Mouse (Mus musculus) adrenal gland, postnatal 36 days (tissue): ENCODE measurements around the gene Kifc3. TPM values are rescaled to one million over a fixed set of nuclear protein-coding genes. Genes with fewer than 3 reads are reported as not detected.
"Not testable (repeated sequence)": the region's sequence is repeated elsewhere in the genome, so short reads cannot be mapped to it uniquely, and the experiment has no call there.

Source experiments
- DNase-seq, 2 experiments: peaks; one replicate each; pipeline ENCODE4 v3.0.0; 2021; ENCODE audit warnings: mixed read lengths in 1 of 2
- total RNA-seq, 2 experiments: library from RNA; stranded (reverse); gene quantifications; 2 replicates each; pipeline ENCODE4 v1.2.3; 2021

Kifc3 gene
- total RNA-seq, 2 experiments from 2014 or later = 110 to 163 TPM

DNA sequence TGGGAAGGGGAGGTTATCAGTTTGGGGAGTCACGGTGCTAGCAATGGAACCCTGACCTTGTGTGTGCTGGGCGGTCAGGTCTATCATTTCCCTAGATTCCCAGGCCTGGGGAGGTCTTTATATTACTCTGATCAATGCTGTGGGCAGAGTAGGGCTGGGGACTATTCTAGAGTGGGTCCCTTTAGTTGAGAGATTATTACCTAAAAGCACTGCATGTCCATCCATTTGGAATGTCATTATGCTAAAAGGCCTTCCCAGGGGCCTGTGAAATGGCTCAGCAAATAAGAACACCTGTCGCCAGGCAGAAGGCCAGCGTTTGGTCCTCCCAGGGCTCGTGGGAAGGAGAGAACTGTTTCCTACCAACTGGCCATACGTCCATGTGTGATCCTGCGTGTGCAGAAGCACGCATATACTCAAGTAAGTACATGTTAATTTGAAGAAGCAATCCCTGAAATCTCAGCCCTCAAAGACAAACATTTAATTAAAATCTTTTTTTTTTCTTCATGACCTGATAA, 499 bp downstream of the Kifc3 start:
- DNase-seq = no peak

DNA sequence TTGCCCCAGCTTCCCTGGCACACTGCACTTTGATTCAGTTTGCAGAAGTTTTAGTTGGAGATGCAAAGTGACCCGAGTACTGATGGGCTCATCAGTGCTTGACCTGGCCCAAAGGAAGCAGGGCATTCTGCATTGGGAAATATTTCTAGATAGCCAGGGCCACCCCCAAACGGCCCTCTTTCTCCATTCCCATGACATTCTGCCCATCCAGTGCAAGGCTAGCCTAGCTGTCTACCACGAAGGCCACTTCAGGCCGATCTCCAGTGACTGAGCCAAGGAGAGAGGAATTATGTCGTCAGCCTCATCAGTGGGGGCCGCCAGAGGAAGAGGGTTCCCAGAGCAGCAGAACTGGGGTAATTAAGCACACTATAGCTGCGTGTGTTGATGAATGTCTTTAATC, 1.1 kb downstream of the Kifc3 start:
- peak; percentile 57 to 79 for DNase-seq

DNA sequence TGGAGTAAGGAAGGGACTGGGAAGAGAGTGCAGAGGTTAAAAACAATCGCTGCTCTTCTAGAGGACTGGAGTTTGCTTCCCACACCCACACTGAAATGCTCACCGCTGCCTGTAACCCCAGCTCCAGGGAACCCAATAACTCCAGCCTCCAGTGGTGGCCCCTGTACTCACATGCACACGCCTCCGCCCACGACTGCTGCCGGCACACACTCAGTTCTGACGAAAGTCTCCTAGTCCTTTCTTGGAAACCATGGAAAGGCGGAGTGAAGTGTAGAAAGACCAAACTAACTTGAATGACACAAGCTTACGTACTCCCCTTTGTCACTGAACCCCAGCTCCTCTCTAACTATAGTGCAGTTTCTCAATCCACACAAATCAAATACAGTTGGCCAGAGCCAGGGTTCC, 2.6 kb downstream of the Kifc3 start:
- DNase-seq = peak; percentile 52 to 64

DNA sequence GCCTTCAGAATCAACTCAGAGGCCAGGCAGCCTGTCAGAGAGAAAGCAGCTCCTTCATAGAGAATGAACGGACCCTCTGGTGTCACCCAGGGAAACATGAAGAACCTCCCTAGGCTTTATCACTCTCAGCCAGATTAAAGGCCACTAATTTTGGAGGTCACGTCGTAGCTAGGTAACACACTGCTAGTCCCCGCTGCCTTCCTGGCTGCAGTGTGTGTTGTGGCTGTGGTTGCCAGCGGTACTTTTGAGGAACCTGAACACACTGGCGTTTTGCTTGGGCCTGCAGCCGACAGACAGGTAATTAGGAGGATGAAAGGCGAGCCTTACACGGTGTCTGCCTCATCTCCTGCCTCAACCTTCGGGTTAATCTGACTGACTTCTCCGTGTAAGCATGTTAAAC, 6.9 kb downstream of the Kifc3 start:
- DNase-seq = peak; percentile 37 to 40

DNA sequence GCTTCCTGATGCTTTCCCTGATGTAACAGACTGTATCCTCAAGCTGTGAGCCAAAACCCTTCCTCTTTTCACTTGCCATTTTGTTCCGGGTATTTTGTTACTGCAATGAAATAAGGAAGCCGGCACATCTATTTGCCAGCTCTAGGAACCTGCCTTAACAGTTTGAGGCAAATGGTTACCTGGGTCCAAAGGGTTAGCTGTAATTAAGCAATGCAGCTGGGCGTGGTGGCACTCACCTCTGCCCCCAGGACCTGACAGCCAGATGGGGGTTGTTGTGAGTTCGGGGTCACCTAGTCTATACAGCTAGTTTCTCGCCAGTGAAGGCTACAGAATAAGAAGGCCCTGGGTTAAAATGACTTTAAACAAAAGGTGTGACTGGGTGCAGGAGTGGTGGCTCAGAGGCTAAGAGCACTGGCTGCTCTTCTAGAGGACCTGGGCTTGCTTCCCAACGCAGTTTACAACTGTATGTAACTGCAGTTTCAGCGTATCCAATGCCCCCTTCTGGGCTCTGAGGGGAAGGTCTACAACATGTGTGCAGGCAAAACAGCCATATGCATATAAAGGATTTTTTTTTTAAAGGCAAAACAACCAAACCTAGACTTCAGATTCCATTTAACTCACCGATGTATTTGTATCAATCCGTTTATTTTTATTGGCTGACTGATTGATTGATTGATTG, 11.0 kb downstream of the Kifc3 start:
- DNase-seq = no peak

DNA sequence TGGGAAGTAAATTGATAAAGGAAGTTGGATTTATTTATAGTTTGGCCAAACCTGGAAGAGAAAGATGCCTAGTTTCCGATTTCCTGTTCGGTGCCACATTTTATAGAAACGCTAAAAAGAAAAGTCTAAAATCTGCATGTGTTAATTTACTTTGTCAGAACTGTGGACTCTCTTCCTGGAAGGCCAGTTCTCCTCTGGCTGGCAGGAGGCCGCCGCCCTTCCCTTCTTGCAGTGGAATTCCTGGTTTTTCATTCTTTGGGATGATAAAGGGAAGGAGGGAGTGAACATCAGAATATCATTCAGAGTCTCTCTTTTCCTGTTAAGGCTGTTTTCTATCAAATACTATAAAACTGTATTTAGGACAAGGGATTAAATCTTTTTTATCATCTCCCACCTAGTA, 15.0 kb downstream of the Kifc3 start:
- DNase-seq = no peak

DNA sequence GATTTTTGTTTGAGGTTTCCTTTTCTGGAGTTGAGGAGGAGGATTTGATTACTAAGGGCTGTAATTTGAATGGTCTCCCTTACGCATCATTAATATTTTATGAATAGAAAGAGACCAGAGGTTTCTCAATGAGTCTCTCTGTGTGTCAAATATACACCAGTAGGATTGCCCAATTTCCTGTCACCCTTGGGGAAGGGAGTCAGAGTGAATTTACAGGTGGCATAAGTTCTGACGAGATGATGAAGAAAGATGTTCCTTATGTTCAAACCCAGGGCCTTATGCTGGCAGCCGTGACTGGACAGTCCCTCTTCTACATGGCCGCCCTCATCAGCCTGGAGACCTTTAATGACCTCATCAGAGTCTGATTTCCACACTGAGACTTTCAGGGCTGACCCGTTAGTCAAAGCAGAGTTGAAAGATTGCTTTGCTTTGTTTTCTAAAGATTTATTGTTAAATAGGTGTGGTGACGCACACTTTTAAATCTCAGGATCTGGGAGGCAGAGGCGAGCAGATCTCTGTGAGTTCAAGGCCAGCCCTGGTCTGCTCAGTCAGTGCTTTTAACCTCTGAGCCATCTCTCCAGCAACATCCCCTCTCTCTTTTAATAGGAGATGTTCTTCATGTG, 16.6 kb downstream of the Kifc3 start:
- DNase-seq = no peak

DNA sequence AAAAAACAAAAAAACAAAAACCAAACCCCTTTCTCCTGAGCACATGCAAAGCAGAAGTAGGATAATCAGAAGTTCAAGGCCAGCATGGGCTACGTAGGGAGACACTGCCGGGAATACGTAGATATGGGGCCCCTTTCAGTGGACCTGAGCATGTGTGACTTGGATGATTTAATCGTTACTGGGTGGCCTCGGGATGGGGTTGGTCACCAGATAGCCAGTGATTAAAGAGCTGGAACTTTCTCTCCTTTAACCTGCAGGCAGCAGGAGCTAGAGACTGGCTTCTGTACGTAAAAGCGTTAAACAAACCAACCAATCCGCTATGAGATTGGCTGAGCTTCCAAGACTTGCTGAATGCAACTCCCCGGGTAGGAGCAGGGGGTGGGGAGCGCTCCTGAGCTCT, 17.5 kb downstream of the Kifc3 start:
- peak in 1 of 2 experiments; percentile 38 for DNase-seq

DNA sequence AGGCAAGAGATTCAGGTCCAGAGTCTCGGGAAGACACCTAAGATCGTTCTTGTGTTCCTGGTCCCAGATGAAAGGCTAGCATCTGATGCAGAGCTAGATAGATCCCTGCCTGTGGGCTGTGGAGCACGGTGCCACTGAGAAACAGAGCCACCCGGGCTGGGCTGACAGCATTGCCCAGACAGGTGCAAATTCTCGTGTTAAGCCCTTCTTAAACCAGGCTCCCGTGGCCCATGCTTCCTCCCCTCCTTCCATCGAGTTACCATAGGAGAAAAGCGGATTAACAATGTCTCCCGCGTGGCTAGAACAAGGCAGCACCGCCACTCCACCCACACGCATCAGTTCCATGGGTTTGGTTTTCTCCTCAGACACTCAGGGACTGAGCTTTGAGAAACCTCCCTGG, 18.4 kb downstream of the Kifc3 start:
- no peak for DNase-seq

DNA sequence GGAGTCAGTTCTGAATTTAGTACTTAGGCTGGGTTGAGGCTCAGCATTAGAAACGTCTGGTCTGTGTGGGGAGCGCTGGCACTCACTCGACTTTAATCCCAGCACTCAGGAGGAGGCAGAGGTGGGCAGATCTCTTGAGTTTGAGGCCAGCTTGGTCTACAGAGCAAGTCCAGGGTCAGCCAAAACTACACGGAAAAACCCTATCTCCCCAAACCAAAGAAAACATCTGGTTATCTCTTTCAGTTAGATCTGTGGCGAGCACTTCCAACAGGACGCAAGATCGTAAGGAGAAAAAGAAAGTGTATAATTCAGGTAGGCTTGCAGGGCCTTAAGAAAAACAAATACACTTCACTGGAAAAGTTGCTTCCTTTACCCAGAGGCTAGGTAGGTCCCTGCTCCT, 20.8 kb downstream of the Kifc3 start:
- DNase-seq = no peak

DNA sequence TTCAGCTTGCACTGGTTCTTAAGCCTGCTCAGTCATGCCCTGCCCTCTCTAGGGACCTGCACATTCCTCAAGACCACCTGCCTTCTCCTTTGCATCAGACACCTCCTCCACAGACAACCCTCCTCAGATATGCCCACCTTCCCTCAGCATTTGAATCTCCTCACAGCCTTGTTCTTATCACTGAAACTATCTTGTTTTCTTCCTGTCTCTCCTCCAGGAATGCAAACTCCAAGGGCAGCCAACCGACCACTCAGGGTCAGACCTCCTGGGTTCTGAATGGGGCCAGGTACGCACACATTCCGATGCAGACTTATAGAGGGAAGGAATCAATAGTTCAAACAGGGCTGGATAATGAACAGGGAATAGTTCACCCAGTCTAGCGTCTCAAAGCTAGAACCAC, 24.4 kb downstream of the Kifc3 start:
- no peak for DNase-seq

DNA sequence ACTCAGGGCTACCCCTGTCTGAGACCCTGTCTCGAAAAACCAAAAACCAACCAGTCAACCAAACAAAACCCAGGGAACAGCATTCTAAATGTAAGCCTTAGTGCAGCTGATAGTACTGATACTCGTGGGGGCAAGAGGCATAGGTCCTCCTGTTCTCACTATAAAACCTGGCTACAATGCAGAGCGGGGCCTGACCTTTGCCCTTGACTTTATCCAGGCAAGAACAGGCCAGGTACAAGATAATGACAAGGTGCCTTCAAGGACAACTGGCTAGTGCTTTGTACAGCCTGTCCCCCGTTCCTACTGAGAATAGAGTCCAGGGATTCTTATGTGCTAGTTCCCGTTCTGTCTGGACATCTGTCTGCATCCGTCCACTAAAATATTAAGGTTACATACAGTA, 25.6 kb downstream of the Kifc3 start:
- DNase-seq = no peak

DNA sequence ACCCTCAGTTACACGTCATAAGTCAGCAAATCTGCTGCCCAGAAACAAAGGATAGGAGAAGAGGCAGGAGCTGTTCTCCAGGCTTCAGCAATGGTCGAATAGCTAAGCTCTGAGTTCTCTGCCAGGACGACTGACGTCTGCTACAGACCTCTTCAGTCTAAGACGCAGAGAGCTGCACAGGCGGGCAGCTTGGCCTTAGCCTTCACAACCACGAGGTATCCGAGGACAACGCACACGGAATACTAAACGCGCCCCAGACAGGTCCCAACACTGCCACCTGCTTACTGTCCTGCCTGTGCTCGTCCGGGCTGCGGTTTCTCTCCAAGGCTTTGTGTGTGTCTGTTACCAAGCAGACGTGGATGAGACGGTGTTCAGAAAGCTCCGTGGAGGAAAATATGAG, 26.8 kb downstream of the Kifc3 start:
- DNase-seq = peak; percentile 51 to 58

DNA sequence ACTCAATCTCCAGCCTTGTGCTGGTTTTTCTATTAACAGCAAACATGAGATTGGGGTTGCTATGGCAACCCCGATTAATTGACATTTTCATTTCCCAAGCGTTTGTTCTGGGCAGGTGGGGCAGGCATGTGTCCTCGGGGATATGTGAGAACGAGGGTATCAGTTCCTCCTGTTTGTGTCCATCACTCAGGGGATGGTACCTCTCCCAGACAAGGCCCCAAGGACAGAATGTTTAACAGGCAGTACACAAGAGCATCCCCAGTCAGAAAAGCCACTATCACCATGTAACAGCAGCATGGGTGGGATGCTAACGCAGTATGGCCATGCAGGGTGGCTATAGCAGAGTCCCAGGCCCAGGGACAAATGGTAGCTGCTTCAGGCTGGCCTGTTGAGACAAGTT, 27.3 kb downstream of the Kifc3 start:
- DNase-seq = no peak

DNA sequence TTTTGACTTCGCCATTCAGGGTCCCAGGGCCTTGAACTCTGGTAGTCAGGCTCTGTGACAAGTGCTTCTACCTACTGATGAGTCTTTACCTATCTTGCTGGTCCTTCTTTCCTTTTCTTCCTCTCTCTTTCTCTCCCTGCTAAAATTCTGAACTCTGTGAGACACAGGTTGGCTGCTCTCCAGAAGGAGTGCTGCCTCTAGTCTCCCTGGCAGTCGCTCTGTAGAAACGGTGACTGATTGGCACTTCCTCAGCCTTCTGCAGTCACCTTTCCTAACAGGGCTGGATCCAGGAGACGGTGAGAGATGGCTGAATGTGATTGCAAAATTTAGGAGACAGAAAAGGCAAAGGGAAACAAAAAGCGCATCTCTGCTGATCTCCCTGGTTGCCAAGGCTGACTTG, 30.2 kb downstream of the Kifc3 start:
- DNase-seq = peak in 1 of 2 experiments; percentile 44

DNA sequence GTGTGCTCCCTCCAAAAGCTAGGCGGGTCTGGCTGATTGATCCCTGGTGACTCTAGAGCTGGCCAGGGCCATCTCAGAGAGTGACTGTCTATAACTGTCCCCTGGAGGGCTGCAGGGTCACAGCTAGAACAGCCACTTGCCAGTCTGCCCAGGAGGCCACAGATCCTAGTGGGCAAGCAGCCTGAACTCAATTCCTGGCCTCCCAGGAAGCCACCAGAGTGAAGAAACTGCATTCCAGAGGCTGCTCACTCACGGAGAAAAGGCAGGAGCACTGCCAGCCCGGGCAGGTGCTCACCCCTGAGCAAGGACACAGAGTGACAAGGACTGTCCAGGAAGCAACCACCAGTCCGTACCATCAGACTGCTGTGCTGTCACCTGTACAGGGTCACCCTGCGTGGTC, 34.9 kb downstream of the Kifc3 start:
- peak in 1 of 2 experiments; percentile 30 for DNase-seq

DNA sequence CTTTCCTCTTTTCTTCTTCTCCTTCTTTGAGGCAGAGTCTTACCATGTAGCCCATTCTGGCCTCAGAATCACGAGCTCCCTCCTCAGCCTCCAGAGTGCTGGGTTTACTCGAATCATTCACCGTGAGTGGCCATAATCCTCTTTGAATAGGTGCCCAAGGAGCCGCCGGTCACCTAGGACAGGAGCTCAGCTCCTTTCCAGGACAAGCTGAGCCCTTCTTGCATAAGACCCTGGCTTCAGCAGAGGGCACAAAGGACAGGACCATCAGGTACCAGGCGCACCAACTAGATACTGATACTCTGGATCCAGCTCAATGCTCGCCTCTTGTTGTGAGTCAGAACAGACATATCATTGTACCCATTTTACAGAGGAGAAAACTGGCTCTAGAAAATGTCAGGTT, 36.2 kb downstream of the Kifc3 start:
- DNase-seq = no peak

DNA sequence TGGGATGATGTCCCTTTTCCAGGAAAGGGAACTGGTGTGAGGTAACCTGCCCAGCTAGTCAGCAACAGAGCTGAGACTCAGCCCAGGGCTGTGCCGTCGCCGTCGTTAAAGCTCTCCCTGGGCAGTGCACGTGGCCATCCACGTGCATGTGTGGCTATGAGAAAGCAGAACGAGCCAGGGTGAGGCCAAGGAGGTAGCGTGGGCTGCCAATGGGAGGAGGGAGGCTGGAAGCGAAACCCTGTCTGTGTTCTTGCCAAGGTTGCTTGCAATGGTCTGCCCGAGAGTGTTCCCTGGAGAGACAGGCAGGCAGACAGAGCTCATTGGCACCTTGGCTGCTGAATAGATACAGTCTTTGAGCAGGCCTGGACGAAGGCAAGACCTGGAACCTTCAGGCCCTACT, 36.7 kb downstream of the Kifc3 start:
- peak; percentile 83 to 85 for DNase-seq

DNA sequence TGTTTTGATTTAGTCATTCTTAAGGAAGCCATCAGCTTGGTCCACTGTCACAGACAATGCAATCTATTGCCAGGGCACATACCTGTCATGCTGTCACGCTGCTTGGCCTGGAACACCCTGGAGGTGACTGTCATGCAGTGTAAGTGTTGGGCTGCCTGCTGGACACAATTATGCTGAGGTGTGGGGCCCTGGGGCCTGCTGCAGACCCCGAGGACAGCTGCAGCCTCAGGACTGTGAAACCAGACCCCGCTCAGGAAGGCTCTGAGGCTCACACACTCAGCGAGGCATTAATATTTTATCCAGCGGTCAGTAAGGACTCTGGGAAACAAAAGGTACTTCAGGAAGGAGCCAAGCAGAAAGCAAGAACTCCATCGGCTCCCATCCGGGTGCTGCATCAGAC, 38.1 kb downstream of the Kifc3 start:
- DNase-seq = no peak

DNA sequence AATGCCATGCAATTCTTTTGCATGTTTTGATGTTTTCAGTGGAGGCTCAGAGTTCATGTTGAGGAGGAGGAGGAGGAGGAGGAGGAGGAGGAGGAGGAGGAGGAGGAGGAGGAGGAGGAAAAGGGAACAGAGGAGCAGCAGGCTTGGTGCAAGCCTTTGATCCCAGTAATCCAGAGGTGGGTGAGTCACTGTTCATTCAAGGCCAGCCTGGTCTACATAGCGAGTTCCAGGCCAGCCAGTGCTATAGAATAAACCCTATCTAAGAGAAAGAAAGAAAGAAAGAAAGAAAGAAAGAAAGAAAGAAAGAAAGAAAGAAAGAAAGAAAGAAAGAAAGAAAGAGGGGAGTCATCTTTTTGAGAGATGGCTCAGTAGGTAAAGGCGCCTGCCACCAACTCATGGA, 38.6 kb downstream of the Kifc3 start:
- not testable (repeated sequence) for DNase-seq

DNA sequence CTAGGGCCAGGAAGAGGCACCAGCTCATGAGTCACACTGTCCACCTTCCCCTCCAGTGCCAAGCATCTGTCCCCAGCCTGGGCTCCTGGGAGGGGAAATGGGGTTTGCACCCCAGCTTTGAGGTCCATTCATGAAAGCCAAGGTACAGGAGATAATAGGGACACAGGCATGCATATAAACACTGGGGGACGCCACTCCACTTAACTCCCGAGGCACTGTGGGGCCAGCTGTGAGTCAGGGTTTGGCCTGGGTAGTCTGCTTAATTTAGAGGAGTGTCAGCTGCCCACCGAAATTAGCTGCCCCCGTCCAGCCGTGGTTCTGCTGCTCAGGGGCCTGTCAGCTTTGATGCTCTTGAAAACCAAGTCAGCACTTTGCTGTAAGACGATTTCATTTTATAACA, 39.8 kb downstream of the Kifc3 start:
- no peak for DNase-seq

DNA sequence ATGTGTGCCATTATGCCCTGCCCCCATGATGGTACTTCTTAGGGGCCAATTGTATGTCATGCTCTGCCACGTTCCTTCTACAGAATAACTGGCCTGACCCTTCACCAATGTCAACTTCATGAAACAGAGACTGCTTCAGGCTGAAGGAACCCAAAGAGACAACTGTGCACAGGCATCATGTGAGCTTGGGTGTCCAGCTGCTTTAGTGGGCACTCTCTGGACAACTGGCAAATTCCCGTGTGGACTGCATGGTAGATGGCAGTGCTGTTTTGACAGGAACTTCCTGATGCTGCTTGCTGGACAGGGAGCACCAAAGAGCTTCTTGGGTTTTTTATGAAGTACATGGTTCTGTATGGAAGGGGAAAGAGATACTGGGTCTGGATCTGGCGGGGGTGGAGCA, 43.3 kb downstream of the Kifc3 start:
- no peak for DNase-seq

DNA sequence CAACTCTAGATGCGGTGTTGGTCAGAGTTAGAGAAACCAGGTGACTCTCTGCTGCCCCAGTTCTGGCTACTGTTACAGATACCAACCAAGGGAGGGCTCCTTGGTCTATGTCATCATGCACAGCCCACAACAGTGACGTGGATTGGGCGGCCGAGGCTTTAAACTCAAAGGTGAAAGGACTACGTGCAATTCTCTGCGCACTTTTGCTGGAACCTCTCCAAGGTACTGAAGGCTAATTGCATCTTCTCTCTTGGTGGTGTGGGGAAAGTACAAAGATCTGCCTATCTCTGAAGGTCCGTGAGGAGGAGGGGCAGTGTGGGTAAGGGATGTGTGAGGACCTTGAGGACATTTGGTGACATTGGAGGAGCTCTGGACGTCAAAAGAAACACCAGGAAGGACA, 44.0 kb downstream of the Kifc3 start:
- no peak for DNase-seq

DNA sequence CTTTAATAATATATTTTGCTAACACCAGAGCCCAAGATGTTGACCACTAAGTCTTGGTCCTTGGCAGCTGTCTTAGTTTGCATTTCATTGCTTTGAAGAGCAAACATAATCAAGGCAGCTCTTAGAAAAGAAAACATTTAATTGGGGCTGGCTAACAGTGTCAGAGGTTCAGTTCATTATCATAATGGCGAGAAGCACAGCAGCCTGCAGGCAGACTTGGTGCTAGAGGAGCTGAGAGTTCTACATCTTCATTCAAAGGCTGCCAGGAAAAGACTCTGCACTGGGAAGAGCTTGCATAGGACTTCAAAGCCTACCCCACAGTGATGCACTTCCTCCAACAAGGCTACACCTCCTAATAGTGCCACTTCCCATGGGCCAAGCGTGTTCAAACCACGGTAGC, 45.5 kb downstream of the Kifc3 start:
- no peak for DNase-seq
